Mouse (Mus musculus) T-helper 2 cell (primary cell): ENCODE measurements around the gene Hectd2.

ENCODE experiments used
- in situ Hi-C: fragments of 300-600 bp; cut with MboI, MseI; formaldehyde crosslinking; loops from one replicate; pipeline ENCODE4 v1.15.1; 2025; ENCODE audit warnings: high pct_unique_total_duplicates

Hectd2 gene

GRCm38 (mm10) chr19:36561171-36561570 is 6.7 kb downstream of the Hectd2 start:
- in situ Hi-C loops: no loop called here

- in situ Hi-C loops: no loop called here
Measured at GRCm38 (mm10) chr19:36564396-36564795, 10.0 kb downstream of the Hectd2 start.

DNA sequence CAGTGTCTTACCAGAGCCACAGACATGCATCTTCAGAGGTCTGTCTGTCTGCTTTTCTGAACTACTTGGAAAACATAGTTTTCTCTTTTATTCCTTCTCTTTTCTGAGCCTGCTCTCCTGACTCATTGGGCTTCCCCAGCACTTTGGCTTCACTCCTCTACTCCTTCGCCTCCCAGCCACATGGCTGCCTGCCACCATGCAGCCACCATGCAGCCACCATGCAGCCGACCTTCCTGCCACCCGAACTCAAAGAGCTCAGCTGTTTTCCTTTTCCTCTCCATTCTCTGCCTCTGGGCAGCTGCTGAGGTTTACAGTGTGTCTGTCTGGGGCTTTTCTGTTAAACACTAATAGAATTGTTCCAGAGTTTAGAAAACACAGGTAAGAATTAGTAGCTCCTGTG is 19.5 kb downstream of the Hectd2 start:
- in situ Hi-C loops: no loop called here

DNA sequence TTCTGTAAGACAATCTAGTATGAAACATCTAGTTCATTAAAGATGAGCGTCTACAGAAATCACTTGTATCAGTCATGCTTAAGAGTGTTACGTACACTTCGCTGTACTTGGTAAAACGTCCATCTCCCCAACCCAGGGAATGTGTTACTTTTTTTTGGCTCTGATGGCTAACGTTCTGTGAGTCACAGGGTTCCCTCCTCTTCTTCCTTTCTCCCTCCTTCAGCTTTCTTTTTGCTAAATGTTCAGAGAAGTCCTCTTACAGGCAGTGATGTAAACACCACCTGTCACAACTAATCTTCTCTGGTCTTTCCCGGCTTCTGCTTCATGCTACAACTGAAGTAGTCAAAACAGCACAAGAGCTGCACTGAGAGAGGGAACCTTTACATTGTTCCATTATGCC is 20.7 kb downstream of the Hectd2 start:
- in situ Hi-C loops: no loop called here

DNA sequence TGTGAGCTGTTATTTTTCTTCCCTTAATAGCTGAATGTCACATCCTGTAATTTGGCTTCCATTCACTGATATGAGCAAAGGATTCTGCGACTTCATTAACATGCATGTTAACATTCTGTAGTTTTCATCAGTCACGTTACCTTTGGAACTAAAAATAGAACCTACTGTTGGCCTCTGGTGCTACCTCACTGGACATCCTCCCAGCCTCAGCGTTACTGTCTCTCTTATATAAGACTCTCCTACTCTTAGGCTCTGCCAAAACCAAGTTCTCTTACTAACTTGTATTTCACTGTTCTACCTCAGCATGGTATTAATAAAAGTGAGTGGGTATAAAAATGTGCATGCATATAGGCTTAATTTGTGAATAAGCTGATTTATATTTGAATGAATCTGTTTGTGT is 26.4 kb downstream of the Hectd2 start:
- in situ Hi-C loops: no loop called here

- in situ Hi-C loops: no loop called here
Measured at GRCm38 (mm10) chr19:36582116-36582515, 27.7 kb downstream of the Hectd2 start.

DNA sequence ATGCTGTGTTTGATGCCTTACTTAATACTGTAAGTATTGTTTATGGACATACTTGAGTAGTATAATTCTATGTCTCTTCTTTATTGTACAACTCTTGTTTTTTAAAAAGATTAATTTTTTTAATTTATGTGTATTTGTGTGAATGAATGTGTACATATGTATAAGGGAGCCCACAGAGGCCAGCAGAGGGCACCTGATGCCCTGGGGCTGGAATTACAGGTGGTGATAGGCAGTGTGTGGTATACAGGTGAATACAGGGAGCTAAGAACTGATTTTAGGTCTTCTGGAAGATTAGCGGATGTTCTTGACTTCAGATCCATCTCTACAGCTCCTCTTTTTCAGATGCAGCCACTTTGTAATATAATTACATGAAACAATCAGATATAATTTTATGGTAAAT is 31.1 kb downstream of the Hectd2 start:
- in situ Hi-C loops: no loop called here

DNA sequence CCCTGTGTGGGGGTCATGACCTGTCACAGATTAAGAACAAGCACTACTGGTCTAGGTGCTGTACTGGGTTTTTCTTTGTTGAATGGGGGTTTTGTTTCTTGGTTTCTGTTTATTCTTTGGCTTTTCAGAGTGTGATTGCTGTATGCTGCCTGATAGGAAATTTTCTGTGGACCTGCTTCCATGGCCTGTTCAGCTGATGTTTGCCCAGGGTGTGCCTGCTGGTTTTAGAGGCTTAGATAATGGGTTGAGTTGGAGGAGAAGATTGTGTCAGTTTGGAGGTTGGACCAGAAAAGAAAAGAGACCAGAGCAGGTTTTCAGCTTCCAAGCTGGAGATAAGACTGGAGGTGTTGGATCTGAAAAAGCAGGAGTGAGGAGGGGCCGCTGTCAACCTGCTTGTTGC is 40.0 kb downstream of the Hectd2 start:
- in situ Hi-C loops: loop anchor here (10.0 kb wide), 1 partner anchor 1180 kb away; no protein-coding TSS in a partner anchor

- in situ Hi-C loops: no loop called here
Measured at GRCm38 (mm10) chr19:36601869-36602268, 47.4 kb downstream of the Hectd2 start.

DNA sequence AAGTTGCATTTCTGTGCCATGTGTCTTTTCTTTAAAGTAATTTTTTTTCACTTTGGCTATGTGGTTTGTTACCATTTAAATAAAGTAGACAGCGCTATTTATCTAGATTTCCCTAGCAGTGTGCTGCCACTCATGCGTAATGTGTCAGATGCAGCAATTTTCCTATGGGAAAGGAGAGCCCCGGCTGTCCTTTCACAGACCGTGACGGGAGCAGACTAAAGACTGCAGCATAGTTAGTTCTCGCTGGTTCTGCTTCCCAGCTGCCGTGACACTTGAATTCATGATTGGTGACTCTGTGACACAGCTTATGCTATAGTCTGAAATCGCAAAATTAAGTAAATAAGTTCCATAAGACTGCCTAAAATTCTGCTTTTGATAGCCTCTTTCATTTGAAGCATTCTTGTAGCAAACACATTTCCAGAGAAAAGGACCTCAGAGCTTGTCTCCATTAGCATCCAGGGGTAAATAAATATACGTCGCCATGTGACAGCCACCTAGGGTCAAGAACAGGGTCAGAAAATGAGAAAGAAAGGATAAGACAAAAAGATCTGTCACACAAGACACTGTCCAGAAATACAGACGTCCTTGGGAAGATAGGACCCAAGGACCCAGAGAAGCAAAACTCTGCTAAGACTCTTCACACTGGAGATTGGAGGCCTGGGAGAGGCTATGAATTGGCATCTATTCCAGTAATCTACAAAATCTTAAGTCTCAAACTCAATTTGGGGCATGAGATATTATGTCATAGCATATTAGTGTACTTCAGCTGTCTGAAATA is 48.3 kb downstream of the Hectd2 start:
- in situ Hi-C loops: no loop called here

GRCm38 (mm10) chr19:36606270-36606669 is 51.8 kb downstream of the Hectd2 start:
- in situ Hi-C loops: loop anchor here (5.0 kb wide), 1 partner anchor 69 kb away; no protein-coding TSS in a partner anchor

DNA sequence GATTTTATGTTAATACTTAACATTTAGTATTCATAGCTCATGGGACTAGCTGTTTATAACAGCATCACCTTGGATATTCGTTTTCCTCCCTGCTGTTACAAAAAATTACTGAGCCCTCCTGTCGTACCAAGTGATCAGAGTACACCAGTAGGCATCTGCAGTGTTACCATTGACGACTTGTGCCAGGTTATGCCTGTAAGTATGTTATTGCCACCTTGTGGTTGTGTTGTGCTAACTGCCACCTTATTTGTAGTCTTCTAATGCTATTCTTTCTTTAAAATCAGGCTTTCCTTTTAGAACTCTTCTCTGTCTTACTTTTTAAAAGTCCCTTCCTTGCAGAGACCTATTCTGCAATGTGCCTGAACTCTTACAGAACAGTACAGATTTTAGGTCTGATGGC is 54.8 kb downstream of the Hectd2 start:
- in situ Hi-C loops: loop anchor here (5.0 kb wide), 1 partner anchor 72 kb away; no protein-coding TSS in a partner anchor

DNA sequence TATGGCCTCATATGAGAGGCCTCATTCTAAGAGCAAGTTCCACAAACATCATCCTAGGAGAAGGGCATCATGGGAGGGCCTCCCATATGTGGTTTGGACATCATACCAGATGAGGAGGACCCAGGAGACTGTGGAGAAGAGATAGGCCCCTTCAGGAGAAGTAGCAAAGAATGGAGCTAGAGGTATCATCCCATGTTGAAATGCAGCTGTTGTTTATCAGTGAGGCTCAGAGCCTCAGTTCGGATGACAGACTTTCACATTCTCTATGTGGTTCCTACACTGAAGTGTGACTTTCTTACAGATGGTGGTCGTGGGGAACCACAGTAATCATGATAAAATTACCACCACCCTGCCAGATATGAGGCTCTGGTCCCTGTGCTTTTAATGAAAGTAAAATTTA is 55.9 kb downstream of the Hectd2 start:
- in situ Hi-C loops: no loop called here

GRCm38 (mm10) chr19:36625906-36626305 is 71.5 kb downstream of the Hectd2 start:
- in situ Hi-C loops: no loop called here

GRCm38 (mm10) chr19:36626881-36627280 is 72.4 kb downstream of the Hectd2 start:
- in situ Hi-C loops: no loop called here

GRCm38 (mm10) chr19:36629394-36629910 is 75.0 kb downstream of the Hectd2 start:
- in situ Hi-C loops: no loop called here

DNA sequence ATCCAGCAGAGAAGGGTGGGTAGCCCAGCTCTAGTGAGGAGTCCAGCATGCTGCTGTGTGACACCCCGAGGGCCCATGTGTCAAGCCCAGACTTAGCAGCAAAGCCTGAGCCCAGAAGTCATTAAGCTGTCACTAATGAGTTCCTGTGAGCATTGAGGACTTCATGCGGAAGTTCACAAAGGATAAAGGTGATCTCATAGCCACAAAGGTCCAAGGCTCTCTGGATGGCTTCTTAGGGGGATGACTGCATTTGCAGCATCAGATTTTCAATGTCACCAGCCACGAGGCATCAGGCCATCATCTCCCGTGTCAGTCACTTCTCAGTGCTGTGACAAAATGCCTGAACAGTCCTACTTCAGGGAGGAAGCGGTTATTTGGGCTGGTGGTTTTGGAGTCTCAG is 75.9 kb downstream of the Hectd2 start:
- in situ Hi-C loops: no loop called here

- in situ Hi-C loops: no loop called here
Measured at GRCm38 (mm10) chr19:36634771-36635170, 80.3 kb downstream of the Hectd2 start.

DNA sequence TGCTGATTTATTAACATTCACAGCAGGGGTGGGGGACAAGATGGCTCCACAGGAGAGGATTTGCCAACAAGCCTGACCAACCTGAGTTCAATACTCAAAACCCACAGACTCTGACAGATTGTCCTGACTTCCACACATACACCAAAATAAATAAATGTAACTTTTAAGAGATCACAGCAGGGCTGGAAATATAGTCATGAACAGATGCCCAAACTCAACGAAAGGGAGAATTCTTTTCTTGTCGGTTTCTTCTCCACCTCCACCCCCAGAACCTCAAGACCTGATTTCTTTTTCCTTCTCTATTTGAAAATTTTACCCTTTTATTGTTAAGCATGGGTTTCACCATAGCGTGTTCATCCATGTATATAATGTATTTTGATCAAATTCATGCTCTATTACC is 82.8 kb downstream of the Hectd2 start:
- in situ Hi-C loops: no loop called here

DNA sequence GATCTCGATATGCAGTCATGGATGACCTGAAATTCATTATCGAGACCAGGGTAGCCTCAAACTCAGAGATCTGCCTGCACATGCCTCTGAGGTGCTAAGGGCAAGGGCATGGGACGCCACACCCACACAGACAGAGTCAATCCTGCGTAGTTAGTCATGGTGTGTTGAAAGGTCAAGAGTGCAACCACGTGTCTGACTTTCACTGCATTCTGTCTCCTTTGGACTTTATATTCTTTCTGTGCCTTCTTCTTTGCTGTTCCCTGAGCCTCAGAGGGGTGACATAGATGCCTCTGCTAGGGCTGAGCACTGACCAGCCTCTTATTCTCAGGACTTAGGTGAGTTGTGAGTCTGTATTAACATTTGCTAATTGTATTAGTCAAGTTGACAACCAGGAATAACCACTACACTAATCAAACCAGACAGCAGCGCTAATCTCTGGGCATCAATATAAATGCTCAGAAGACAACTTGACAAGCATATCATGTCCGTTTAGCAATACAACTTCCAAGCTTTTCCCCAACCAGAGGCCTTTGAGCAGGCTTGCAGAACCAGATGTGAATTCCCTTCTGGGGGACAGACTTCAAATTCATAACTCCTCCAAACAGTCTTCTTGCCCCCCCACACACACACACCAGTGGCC is 83.6 kb downstream of the Hectd2 start:
- in situ Hi-C loops: no loop called here

DNA sequence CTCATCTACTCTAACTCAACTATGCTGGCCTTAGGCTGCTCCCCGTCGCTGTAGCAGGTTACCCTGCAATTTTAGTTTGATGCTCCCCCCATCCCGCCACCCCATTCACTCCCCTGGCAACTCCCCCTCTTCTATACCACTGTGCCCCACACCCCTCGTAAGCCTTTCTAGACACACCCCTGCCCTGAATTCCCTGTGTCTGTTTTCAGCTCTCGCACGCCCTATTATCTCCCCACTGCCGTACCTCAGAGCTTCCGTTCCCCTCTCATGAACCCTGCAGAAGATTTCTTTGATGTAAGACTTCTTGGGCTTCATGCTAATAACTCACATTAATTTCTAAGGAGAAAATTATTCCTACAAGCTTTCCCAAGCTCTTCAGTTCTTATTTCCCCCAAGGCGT is 84.6 kb downstream of the Hectd2 start:
- in situ Hi-C loops: no loop called here

DNA sequence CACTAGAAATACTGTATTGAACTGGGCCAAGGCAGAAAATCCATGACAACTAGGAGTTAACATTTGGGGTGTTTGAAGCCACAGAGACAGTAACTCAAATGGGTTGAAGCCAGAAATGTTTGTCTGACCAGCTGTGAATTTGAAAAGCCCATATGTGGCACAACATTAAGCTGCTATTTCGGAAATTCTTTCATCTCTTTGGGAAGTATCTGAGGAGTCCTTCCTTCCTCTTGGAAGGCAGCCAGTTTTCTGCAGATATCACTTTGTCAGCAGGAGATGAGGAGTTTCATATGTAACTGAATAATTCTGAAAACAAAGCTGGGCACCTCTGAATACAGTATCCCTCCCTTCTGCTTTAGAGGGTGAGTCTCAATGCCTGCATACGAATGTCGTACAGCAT is 86.7 kb downstream of the Hectd2 start:
- in situ Hi-C loops: no loop called here

DNA sequence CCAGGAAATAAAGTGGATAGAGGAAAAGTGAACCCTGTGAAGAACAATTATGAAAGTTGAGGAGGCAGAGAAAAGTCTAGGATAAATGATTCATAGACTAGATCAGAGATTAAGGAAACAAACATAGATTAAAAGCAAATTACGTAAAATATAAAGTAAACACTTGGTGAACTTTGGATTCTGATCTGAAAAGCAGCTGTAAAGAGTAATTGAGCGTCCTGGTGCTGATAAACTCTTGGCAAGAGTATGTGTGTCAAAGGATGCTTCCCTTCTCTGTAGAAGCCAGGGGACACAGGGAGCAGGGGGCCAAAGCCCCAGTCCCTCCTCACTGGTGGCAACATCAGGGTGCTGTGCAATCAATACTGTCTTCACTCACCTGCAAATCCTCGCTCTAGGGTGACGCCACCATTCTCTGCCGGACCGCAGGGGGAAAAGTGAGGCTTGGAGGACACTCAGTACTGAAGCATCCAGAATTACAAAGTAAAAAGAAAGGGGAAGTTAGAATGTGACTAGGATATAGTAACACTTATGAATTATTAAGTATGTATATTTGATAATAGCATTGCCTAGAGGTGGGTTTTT is 91.0 kb downstream of the Hectd2 start:
- in situ Hi-C loops: no loop called here
